8 mouse cellular contexts compared by ENCODE assay signal in genomic region chr17:34850517-34851125, GRCm38 (mm10). TPM values are rescaled to one million over a fixed set of nuclear protein-coding genes. Genes with fewer than 3 reads are reported as not detected.
DNase-seq lines count a peak whose midpoint lies in the region; ATAC-seq and TF ChIP-seq lines count a peak whose summit lies in the region.

No protein-coding gene starts in this region.

- peak overlapping the region; percentile 87 for H3K4me3 ChIP-seq in kidney, postnatal 0 days (replicated peaks; ENCODE audit: low read depth, low read length)
- H3K4me3 ChIP-seq in bone marrow macrophage, adult 2 months (ENCODE audit: insufficient read depth, low read length): peak overlapping the region; percentile 87

- H3K4me1 ChIP-seq in kidney, postnatal 0 days (replicated peaks; ENCODE audit: insufficient read depth, low read length): peaks cover 8% of the 10 kb centered on the region
- H3K4me1 ChIP-seq in bone marrow macrophage, adult 2 months (ENCODE audit: control insufficient read depth, insufficient read depth, low read length): peaks cover 9% of the 10 kb centered on the region

- no peaks in the 10 kb centered on the region for H3K27me3 ChIP-seq in kidney, postnatal 0 days (ENCODE audit: insufficient read depth, low read length)

- H3K36me3 ChIP-seq in kidney, postnatal 0 days (ENCODE audit: insufficient read depth, low read length): peaks cover 45% of the 10 kb centered on the region

- no peak for TF ChIP-seq CTCF in kidney, postnatal 0 days (IDR thresholded peaks at IDR 0.05; ENCODE audit: low read depth)
- no peak for TF ChIP-seq CTCF in bone marrow macrophage, adult 2 months (IDR thresholded peaks at IDR 0.05; ENCODE audit: low read depth, low read length)

- no peaks in the 10 kb centered on the region for H3K9me3 ChIP-seq in kidney, postnatal 0 days (replicated peaks; ENCODE audit: low read length)

- DNase-seq in kidney, postnatal 0 days (ENCODE audit: low spot score): no peak
- DNase-seq in kidney, postnatal 14 days: no peak
- peak; percentile 66 for DNase-seq in induced T-regulatory cell, adult 2 months (ENCODE audit: low read depth)
- DNase-seq in adrenal gland, postnatal 14 days: no peak
- no peak for DNase-seq in left cerebral cortex, postnatal 25 days (ENCODE audit: low spot score in 2 of 2)
- no peak for DNase-seq in adrenal gland, adult 18-20 months (ENCODE audit: low spot score in 2 of 2)

- intact Hi-C loops in left cerebral cortex, postnatal 25 days (cut with DNase I): loop anchor here (1.0 to 5.0 kb wide), 3 partner anchors 14 to 132 kb away; partner anchors contain the start of genes Lsm2 and Stk19

- ATAC-seq in kidney, postnatal 0 days (replicated peaks; ENCODE audit: low FRiP score, low read depth): no peak; the same call in 1 of the 2 replicates
- ATAC-seq in monocyte, adult 5-6 weeks (replicated peaks; ENCODE audit: insufficient number of reproducible peaks, low FRiP score, low TSS enrichment, poor library complexity, severe bottlenecking): 0 out of 2 replicates have a peak, but pooled peaks have one; percentile 2

- 1% methylated on average over 25 of the region's 25 CpGs for WGBS in kidney, postnatal 0 days

- H3K9ac ChIP-seq in kidney, postnatal 0 days (ENCODE audit: low read depth, low read length): peak overlapping the region; percentile 80

- H3K4me2 ChIP-seq in kidney, postnatal 0 days (ENCODE audit: low read length): peak overlapping the region; percentile 97

- peak overlapping the region; percentile 56; the same call in 1 of the 2 replicates for H3K27ac ChIP-seq in kidney, postnatal 0 days
- H3K27ac ChIP-seq in bone marrow macrophage, adult 2 months (ENCODE audit: insufficient read depth, low read depth, low read length): 0 out of 2 replicates have a peak overlapping the region, but pooled peaks have one; percentile 3

- TF ChIP-seq POLR2A in bone marrow macrophage, adult 2 months (IDR thresholded peaks at IDR 0.05; ENCODE audit: borderline replicate concordance, low read depth, low read length): no peak

RNA-seq across cellular contexts. Expression of gene Nelfe, which starts 0.4 kb away (rescaled TPM):
- polyA plus RNA-seq in kidney, postnatal 0 days (2015; fragmentation: Nextera tagmentation; extraction: Ambion mirVana): 73.5 and 79.5 TPM in 2 replicates
- 48.9 and 56.8 TPM in 2 replicates for polyA plus RNA-seq in bone marrow macrophage, adult 2 months (2012; ENCODE audit: insufficient read depth, insufficient read length, missing spikeins)
- total RNA-seq in monocyte, adult 5-6 weeks (2017): 16.3 to 45.3 TPM (median 33.1 TPM) in 3 replicates
- 54.4 and 58.4 TPM in 2 replicates for total RNA-seq in adrenal gland, postnatal 14 days (2021)
- total RNA-seq in left cerebral cortex, postnatal 25 days (2021): 10 to 100 TPM; 30.9 to 37.9 TPM
- total RNA-seq in adrenal gland, adult 18-20 months (2021): 10 to 100 TPM; 46.1 to 54.5 TPM

RNA-seq across cellular contexts. Expression of gene Skiv2l, which starts 0.6 kb away (rescaled TPM):
- 36.8 and 37.3 TPM in 2 replicates for polyA plus RNA-seq in kidney, postnatal 0 days (2015; fragmentation: Nextera tagmentation; extraction: Ambion mirVana)
- polyA plus RNA-seq in bone marrow macrophage, adult 2 months (2012; ENCODE audit: insufficient read depth, insufficient read length, missing spikeins): 37.8 and 40.2 TPM in 2 replicates
- total RNA-seq in monocyte, adult 5-6 weeks (2017): 55.7 to 103 TPM (median 62.4 TPM) in 3 replicates
- total RNA-seq in adrenal gland, postnatal 14 days (2021): 55.0 and 60.0 TPM in 2 replicates
- total RNA-seq in left cerebral cortex, postnatal 25 days (2021): 10 to 100 TPM; 64.0 to 65.9 TPM
- total RNA-seq in adrenal gland, adult 18-20 months (2021): 10 to 100 TPM; 60.8 to 65.9 TPM

RNA-seq across cellular contexts. Expression of gene Cfb, which starts 11.7 kb away (rescaled TPM):
- polyA plus RNA-seq in kidney, postnatal 0 days (2015; fragmentation: Nextera tagmentation; extraction: Ambion mirVana): 21.1 and 25.6 TPM in 2 replicates
- 12.0 and 13.3 TPM in 2 replicates for polyA plus RNA-seq in bone marrow macrophage, adult 2 months (2012; ENCODE audit: insufficient read depth, insufficient read length, missing spikeins)
- 1.1 to 4.8 TPM (median 2.8 TPM) in 3 replicates for total RNA-seq in monocyte, adult 5-6 weeks (2017)
- total RNA-seq in adrenal gland, postnatal 14 days (2021): 36.2 and 180 TPM in 2 replicates
- total RNA-seq in left cerebral cortex, postnatal 25 days (2021): under 1 TPM in 1 of 2 experiments, not detected in 1; 0.30 TPM
- total RNA-seq in adrenal gland, adult 18-20 months (2021): 10 to 100 TPM; 14.6 to 38.9 TPM

RNA-seq across cellular contexts. Expression of gene Dxo, which starts 13.8 kb away (rescaled TPM):
- polyA plus RNA-seq in kidney, postnatal 0 days (2015; fragmentation: Nextera tagmentation; extraction: Ambion mirVana): 48.2 and 49.7 TPM in 2 replicates
- 30.8 and 38.9 TPM in 2 replicates for polyA plus RNA-seq in bone marrow macrophage, adult 2 months (2012; ENCODE audit: insufficient read depth, insufficient read length, missing spikeins)
- total RNA-seq in monocyte, adult 5-6 weeks (2017): 13.2 to 57.9 TPM (median 29.1 TPM) in 3 replicates
- 65.0 and 65.5 TPM in 2 replicates for total RNA-seq in adrenal gland, postnatal 14 days (2021)
- 10 to 100 TPM; 35.9 to 37.1 TPM for total RNA-seq in left cerebral cortex, postnatal 25 days (2021)
- 10 to 100 TPM; 75.5 to 82.1 TPM for total RNA-seq in adrenal gland, adult 18-20 months (2021)

RNA-seq across cellular contexts. Expression of gene Stk19, which starts 13.9 kb away (rescaled TPM):
- polyA plus RNA-seq in kidney, postnatal 0 days (2015; fragmentation: Nextera tagmentation; extraction: Ambion mirVana): 30.3 and 30.8 TPM in 2 replicates
- polyA plus RNA-seq in bone marrow macrophage, adult 2 months (2012; ENCODE audit: insufficient read depth, insufficient read length, missing spikeins): 33.8 and 44.1 TPM in 2 replicates
- 28.8 to 49.5 TPM (median 40.0 TPM) in 3 replicates for total RNA-seq in monocyte, adult 5-6 weeks (2017)
- total RNA-seq in adrenal gland, postnatal 14 days (2021): 38.0 and 38.6 TPM in 2 replicates
- total RNA-seq in left cerebral cortex, postnatal 25 days (2021): 10 to 100 TPM; 52.2 to 57.6 TPM
- total RNA-seq in adrenal gland, adult 18-20 months (2021): 10 to 100 TPM; 54.2 to 62.5 TPM
